Comparison of ENCODE assay signal across 12 mouse cellular contexts in the genomic region with DNA sequence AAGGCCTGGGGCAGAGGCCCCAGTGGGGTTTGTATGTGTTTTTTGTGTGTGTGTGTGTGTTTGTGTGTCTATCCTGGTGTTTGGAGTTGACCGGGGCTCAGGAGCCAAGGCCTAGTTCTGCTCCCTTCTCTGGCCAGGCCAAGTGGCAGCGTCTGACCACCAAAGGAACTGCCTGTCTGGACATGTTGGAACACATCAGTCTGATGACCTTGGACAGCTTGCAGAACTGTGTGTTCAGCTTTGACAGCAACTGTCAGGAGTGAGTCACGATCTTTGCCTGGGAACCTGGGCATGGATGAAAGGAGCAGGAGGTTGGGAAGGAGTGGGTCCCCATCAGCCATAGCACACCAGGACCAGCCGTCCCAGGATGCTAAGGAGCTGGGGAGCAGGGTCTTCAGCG.
"Had no signal": no experiment of that assay in that cellular context is flagged by ENCODE, and none has a peak within 500 bp of the region (broad histone marks: within the 10 kb centered on the region; RNA-seq: fewer than 3 reads in every experiment).

No protein-coding gene starts in this region.

- DNase-seq: kidney, adult 11 months; kidney, adult 8-10 months; kidney, postnatal 10 days; kidney, postnatal 4 days; liver; lung, adult 18-20 months; lung, postnatal 10 days; lung, postnatal 36 days; right cerebral cortex, adult 18-20 months; right cerebral cortex, postnatal 14 days; thymus, adult 2 months; thymus, postnatal 25 days had no signal
